Mouse (Mus musculus) urinary bladder, adult 2 months (tissue): Measurements from ENCODE around the gene Arhgef15. TPM values are rescaled to one million over a fixed set of nuclear protein-coding genes. Genes with fewer than 3 reads are reported as not detected.
A peak's percentile ranks its signal among the peaks of the same experiment; 100 is the strongest.
"Not testable (repeated sequence)": the region's sequence is repeated elsewhere in the genome, so short reads cannot be mapped to it uniquely, and the experiment has no call there.

Source experiments
- DNase-seq: peaks from one replicate; pipeline ENCODE4 v3.0.0; 2022; ENCODE audit warnings: low spot score
- polyA plus RNA-seq: library from polyadenylated mRNA; depleted of rRNA; stranded (reverse); fragments of >200 nt; gene quantifications from 2 replicates; pipeline ENCODE4 v1.2.3, GENCODE M21; 2012

Arhgef15 gene
- polyA plus RNA-seq, 1 experiment: 7.9 TPM

GRCm38 (mm10) chr11:68965845-68966244, 8.6 kb upstream of the Arhgef15 start:
- DNase-seq: no peak

- no peak for DNase-seq
Measured at GRCm38 (mm10) chr11:68965050-68965449, 7.8 kb upstream of the Arhgef15 start.

- DNase-seq: no peak
Measured at GRCm38 (mm10) chr11:68963405-68963804, 6.1 kb upstream of the Arhgef15 start.

GRCm38 (mm10) chr11:68962159-68962558, 4.9 kb upstream of the Arhgef15 start:
- DNase-seq: not testable (repeated sequence)

- no peak for DNase-seq
Measured at GRCm38 (mm10) chr11:68961596-68961995, 4.3 kb upstream of the Arhgef15 start.

- DNase-seq: no peak
Measured at GRCm38 (mm10) chr11:68957971-68958370, 691 bp upstream of the Arhgef15 start.

GRCm38 (mm10) chr11:68956697-68957096, 583 bp downstream of the Arhgef15 start:
- no peak for DNase-seq

GRCm38 (mm10) chr11:68956107-68956506, 1.2 kb downstream of the Arhgef15 start:
- no peak for DNase-seq

- no peak for DNase-seq
Measured at GRCm38 (mm10) chr11:68955473-68955872, 1.8 kb downstream of the Arhgef15 start.

- no peak for DNase-seq
Measured at GRCm38 (mm10) chr11:68954408-68954807, 2.9 kb downstream of the Arhgef15 start.

GRCm38 (mm10) chr11:68953903-68954302, 3.4 kb downstream of the Arhgef15 start:
- DNase-seq: no peak

- DNase-seq: no peak
Measured at GRCm38 (mm10) chr11:68947542-68947993, 9.7 kb downstream of the Arhgef15 start.

GRCm38 (mm10) chr11:68946806-68947440, 10.4 kb downstream of the Arhgef15 start:
- no peak for DNase-seq

- DNase-seq: no peak
Measured at GRCm38 (mm10) chr11:68946001-68946400, 11.3 kb downstream of the Arhgef15 start.

GRCm38 (mm10) chr11:68945245-68945644, 12.0 kb downstream of the Arhgef15 start:
- DNase-seq: no peak

- DNase-seq: no peak
Measured at GRCm38 (mm10) chr11:68942731-68943130, 14.5 kb downstream of the Arhgef15 start.

- DNase-seq: no peak
Measured at GRCm38 (mm10) chr11:68940516-68940915, 16.8 kb downstream of the Arhgef15 start.

- peak; percentile 50 for DNase-seq
Measured at GRCm38 (mm10) chr11:68939451-68940304, 17.6 kb downstream of the Arhgef15 start.

- not testable (repeated sequence) for DNase-seq
Measured at GRCm38 (mm10) chr11:68936951-68937350, 20.3 kb downstream of the Arhgef15 start.

GRCm38 (mm10) chr11:68933885-68934507, 23.3 kb downstream of the Arhgef15 start:
- no peak for DNase-seq

- DNase-seq: no peak
Measured at GRCm38 (mm10) chr11:68929947-68930346, 27.3 kb downstream of the Arhgef15 start.

- DNase-seq: no peak
Measured at GRCm38 (mm10) chr11:68926981-68927380, 30.3 kb downstream of the Arhgef15 start, which contains the start of gene Odf4. TSS of gene Odf4 (minus strand) at chr11:68927081.
